Mouse (Mus musculus): ENCODE measurements around the gene Ghdc. TPM values are rescaled to one million over a fixed set of nuclear protein-coding genes. Genes with fewer than 3 reads are reported as not detected.

Ghdc gene
- polyA plus RNA-seq, 1 experiment: 9.3 TPM

DNA sequence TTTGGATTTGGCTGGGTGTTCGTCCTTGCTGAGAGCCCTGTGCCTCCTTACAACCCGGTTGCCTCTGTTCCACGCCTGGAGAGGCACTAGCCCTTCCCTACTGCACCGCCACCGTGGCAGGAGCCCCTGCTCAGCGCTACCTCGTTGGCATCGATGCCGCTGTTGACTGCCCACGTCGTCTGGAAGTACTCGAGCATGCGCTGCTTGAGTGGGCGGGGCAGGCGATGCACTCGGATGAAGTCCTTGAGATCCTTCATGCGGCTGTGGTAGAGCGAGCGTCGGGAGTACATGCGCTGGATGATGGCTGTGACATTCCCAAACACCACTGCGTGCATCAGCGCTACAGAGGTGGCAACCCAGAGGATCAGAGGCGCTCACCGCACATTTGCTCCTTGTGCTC lies 21.3 kb downstream of the Ghdc start:
- peak in 1 of 2 experiments; percentile 71 for DNase-seq (ENCODE audit: extremely low spot score in 1 of 2, low spot score in 1 of 2)

DNA sequence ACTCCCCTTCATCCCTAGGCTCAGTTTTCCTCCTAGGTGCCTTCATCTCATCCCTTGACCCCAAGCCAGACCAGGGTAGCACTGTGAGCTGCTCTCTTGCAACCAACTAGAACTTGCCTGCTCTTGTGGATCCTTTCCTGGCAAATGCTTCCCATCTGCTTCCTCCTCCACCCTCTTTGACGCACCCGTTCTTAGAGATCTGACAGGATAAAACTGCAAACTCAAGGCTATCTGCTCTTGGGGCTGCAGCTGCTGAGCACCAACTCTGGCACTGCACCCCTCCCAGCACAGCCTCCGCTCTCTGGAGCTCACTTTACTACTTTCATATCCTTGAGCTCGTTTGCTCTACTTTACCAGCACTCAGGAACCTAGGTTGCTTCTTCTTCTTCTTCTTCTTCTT lies 22.1 kb downstream of the Ghdc start:
- DNase-seq (ENCODE audit: extremely low spot score in 1 of 2, low spot score in 1 of 2): peak in 1 of 2 experiments; percentile 65

DNA sequence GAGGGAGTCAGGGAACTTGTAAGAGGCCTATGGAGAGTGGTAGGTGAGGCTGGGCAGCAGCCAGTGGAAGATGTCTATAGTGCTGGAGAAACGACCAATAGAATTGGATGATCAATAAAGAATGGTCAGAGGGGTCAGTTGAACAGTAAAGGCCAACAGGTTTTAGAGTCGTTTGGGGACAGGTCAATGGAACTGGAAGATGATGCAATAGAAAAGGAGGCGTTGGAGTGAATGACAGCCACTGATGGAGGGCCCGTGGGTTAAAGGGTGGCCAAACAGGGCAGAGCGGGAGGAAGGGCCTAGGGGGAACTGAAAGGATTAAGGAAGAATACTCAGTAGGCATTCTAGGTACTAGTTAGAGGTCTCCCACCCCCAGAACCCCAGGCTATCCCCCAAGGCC lies 23.6 kb downstream of the Ghdc start:
- no peak for DNase-seq (ENCODE audit: extremely low spot score in 1 of 2, low spot score in 1 of 2)

DNA sequence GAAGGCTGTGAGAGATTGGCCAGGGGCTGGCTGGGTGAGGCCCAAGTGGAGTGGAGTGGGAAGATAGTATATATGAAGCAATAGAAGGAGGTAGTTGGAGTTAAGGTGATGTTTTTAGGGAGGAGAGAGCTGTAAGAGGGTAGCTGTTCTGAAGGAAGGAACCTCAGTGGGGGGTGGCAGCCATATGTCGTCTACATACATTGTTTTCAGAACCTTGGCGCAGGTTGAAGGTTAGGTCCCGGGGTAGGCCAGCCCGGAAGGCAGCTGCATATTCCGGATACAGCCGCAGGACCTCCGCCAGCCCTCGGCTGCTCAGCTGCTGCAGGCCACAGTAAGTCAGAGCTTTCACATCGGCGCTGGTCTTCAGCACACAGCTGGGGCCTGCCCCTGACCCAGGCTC lies 24.2 kb downstream of the Ghdc start:
- no peak for DNase-seq (ENCODE audit: extremely low spot score in 1 of 2, low spot score in 1 of 2)

DNA sequence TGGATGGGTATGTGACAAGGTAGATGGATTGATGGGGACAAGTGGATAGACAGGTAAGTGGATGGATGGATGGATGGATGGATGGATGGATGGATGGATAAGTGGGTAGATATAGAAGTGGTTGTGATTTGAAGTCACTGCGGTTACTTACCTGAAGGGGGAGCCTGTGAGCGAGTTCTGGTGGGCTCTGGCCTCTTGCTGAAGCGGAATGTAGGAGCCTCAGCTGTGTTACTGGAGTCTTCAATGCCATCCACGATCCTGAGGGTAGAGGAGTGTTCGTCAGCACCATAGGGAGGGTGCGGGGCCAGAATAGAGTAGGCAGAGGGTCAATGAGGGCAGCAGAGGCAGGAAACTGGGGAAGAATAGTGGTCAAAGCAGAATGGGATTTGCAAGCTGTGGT lies 25.7 kb downstream of the Ghdc start:
- peak in 1 of 2 experiments; percentile 76 for DNase-seq (ENCODE audit: extremely low spot score in 1 of 2, low spot score in 1 of 2)

DNA sequence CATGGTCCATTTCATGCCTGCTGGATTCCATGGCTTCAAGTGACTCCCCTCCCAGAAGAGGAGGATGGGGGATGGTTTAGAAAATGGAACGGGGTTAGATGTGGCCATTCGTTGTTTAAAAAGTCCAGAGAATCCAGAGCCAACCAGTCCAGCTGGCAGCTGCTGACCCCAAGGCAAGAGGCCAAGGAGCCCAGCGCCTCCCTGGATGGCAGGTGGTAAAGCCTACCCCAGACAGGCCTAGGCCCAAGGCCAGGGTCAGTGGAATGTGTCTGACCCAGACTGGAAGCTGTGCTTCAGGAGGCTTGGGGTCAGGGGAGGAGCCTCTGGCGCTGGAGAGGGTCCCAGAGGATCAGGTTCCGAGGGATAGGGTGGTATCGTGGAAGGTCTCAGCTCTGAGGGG lies 29.4 kb downstream of the Ghdc start:
- no peak for DNase-seq (ENCODE audit: extremely low spot score in 1 of 2, low spot score in 1 of 2)

DNA sequence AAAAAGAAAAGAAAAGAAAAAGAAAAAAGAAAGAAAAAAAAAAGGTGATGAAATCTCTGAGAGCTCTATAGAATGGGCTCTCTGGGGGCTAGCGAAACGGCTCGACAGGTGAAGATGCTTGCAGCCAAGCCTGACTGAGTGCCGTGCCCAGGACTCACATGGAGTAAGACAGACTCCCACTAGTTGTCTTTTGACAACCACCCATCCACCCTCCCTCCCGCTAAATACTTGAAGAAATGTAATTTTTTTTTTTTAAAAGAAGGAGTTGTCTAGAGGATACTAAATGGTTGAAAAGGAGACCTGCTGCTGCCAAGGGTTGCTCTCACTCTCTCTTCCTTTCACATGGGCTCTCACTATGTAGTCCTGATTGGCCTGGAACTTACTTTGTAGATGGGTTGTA lies 32.0 kb downstream of the Ghdc start:
- no peak for DNase-seq (ENCODE audit: extremely low spot score in 1 of 2, low spot score in 1 of 2)

DNA sequence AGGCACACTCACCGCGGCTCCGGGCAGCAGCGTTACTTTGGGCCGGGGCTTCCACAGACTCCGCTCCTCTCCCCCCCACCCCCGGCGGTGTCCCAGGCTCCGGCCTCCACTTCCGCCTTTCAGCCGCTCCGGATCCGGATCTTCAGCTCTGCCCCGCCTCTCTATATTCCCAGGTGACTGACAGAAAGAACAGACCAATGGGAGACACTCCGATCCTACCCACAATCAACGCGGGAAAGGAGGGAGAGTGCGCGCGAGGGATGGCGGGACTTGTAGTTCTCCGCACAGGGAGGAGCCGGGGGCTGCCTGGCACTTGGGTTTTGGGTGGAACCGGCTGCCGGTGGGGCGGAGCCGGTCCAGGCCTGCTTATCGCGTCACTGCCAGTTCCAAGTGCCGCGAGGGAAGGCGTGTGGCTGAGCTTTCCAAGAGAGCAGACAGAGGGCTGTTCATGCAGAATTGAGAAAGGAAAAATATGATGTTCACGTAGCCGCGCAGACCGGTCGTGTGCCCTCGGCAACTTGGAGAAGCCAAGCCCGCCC lies 32.6 kb downstream of the Ghdc start, which contains the start of gene Rab5c:
TSS of gene Rab5c (minus strand) at position 150 of the 539 bp plus-strand sequence.
- DNase-seq (ENCODE audit: extremely low spot score in 1 of 2, low spot score in 1 of 2): peak; percentile 99

DNA sequence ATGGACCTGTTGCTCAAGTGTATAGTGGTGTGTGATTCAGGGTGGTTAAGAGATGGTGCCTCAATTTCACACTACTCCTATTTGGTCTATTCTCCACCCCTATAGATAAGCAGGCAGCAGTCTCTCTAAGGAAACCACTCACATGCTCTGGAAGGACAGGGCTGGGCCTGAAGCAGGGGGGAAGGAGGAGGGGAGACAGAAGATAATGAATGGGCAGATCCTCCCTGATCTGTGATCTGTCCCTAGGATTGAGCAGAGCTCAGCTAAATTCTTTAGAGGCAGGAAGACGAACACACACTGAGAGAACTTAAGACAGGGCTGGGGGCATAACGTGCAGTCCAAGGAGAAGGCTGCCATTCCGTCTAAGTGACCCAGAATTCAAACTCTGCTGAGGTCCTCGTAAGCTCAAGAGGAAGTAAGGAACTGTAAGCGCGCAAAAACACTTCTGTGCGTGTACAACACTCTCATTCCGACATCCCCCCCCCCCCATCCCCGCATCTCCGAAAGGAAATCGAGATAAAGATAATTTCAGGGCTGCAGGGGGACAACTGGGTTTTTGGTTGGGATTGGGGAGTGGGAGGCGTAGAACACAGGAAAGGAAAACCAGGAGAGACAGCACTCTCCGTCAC lies 33.5 kb downstream of the Ghdc start:
- no peak for DNase-seq (ENCODE audit: extremely low spot score in 1 of 2, low spot score in 1 of 2)

DNA sequence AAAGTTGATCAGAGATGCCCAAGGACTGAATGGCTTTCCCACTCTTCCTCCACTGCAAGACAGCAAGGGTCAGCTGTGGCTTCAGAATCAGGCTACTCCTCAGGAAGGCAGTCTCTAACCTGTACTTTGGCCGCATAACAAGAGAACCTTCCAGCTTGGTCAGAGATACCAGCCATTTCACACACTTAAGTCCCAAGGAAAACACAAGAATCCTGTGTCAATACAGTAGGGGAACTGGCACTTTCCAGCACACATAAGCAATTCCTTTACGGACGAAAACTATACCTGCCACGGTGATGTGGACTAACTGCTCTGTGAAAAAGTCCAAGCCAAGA lies 34.0 kb downstream of the Ghdc start:
- no peak for DNase-seq (ENCODE audit: extremely low spot score in 1 of 2, low spot score in 1 of 2)

DNA sequence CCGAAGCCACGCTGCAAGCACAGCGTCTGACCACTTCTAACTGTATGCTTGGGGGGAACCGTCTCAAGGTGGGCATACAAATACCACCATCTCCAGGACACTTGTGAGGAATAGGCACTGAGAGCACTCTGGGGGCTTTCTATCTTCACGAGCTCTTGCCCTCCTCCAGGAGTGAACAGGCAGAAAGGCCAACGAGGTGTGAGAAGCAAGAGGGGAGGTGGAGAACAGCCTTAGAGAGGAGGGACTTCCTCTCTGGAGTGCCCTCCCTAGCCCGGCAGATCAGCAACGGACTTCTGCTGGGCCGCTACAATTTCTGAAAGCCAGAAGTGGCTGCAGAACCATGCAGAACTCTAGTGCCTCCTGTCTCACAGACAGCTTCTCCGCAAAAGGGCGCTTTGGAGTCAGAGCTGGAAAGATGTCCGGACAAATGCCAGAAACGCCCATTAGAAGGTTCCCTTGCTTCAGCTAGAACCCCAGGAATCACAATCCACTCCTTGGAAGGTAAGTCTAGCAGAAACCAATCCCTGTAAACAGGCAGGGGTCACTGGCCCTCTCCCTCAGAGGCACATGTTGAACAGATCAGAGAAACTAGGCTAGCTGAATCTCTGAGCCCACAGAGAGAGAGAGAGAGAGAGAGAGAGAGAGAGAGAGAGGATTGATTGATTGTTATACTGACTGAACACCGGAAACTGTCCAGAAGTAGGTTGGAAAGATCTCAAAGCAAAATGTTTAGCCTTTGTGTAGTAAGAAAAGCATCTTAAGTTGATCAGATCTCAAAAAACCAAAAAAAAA lies 34.6 kb downstream of the Ghdc start:
- DNase-seq (ENCODE audit: extremely low spot score in 1 of 2, low spot score in 1 of 2): no peak

DNA sequence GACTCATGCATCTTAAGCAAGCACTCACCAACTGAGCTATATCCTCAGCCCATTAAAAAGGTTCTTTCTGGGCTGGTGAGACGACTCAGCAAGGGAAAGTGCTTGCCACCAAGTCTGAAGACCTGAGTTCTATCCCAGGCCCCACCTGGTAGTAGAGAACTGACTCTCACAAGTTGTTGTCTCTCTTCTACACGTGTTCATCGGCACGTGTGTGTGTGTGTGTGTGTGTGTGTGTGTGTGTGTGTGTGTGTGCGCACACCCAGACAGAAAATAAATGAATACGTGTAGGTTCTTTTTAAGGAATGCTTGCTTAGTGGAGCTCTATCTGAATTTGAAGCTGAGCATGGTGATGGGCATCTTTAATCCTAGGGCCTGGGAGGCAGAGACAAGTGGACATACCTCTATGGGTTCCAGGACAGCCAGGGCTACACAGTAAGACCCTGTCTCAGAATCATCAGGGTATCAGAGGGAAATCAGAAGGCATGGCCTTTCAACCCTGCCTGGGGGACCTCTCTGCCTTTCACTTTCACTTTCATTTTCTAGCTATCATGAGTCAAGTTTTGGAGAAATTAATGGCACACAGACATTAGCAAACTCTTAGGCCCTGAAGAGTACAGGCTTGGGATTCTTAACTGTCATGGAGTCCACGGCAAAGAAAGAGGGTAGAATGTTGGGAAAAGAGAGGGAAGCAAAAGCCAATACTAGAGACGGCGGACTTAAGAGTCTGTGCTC lies 35.5 kb downstream of the Ghdc start:
- DNase-seq (ENCODE audit: extremely low spot score in 1 of 2, low spot score in 1 of 2): no peak

DNA sequence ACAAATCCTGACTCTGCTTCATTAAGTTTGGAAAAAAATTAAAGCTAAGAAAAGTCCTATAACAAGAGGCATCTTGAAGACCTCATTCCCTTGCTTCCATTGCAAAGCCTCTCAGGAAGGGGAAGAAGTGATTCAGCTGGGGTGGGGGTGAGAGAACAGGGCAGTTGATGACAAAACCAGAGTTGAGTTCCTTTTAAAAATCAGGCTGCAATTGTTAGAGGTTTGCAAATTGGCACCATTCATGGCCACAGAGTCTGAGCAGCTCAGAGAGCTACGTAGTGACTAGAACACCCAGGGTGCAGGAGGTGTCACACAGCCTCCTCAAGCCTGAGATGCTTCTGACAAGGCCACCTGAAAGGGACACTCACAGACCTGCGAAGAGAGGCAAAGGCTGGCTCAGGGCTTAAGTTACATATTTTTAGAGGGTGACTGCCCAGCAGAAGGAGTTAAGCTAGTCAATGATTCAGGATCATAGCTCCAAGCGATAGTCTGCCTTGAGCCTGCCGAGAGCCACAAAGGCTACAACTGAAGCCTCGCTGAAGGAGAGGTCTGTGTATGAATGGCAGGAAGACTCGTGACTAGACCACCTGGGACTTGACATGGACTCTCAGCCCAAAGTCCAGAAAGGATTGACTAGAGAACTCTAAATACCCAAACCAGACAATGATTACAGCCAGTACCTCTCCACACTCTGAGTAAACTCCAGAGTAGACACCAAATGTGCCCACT lies 40.1 kb downstream of the Ghdc start:
- DNase-seq (ENCODE audit: extremely low spot score in 1 of 2, low spot score in 1 of 2): no peak

DNA sequence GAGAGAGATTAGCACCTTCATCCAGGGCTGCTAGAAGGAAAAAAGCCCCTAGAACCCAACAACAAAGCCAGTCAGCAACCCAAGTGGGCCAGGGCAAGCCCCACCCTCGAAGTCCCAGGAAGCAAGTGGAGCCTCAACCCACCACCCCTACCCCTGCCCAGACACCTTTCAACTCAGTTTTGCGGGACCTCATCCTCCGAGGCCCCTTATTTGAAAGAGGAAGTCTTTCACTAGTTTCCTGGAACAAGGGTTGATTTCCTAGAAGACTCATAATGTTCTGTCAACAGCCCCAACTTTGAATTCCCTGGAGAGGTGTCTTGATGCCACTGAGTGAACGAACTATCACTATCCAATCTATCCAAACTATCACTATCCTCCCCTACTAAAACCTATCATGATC lies 40.8 kb downstream of the Ghdc start:
- no peak for DNase-seq (ENCODE audit: extremely low spot score in 1 of 2, low spot score in 1 of 2)

DNA sequence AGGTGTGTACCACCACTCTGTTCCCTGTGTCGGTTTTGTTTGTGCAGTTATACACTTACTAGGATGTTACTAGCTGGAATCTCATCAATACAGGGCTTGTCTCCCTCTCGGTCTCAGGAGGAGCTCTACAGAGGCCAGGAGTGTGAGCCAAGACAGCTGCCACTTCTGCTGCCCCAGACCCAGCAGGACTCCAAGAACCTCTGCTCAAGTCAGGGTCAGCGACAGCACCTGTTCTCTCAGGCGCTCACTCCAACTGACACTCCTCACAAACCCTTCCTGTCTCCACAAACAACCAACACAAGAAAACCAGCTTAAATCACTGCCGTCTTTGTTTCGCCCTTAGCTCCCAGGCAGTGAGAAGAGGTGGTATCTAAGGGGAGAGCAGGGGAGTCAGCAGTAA lies 42.2 kb downstream of the Ghdc start:
- DNase-seq (ENCODE audit: extremely low spot score in 1 of 2, low spot score in 1 of 2): no peak

DNA sequence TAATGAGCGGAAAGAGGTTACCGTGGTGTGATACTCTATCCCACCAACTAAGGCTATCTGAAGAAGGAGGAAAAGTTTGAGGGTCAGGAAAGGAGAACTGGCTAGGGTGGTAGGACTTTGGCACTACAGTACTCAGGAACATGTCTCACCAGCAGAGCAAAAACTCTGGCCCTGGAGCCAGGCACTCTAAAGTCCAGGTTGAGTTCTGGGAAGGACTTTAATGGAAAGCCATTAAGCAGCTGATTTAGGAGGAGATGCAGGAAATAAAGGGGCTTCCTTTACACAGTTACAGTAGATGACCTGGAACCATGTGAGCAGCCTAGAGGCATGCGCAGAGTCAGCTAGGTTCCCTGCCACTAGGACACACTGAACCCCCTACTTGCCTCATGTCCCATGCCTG lies 43.6 kb downstream of the Ghdc start:
- DNase-seq (ENCODE audit: extremely low spot score in 1 of 2, low spot score in 1 of 2): no peak

DNA sequence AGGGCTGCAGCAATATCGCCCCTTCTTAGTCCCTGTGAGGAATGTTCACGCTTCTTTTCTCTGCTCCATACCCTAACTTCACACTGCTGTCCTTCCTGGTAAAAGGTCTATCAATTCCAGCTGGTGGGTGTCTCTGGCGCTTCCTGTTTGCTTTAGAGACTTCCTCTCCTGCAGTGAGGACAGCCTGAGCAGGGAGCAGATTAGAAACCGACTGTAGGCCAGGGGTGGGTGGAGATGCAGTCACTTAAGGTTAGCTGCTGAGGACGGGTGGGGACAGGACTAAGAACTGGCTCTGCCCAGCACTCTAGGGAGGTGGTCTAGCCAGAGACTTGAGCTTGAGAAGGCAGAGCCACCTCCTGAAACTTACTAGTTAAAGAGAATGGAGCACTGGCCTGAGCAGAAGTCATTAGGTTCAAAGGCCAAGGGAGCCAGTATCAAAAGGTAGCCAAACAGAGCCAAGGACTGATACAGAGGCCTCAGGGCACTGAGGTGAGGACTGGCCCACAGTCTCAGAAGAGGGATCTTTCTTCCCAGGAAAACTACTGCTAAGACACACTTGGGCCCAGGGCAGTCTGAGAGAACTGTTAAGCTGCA lies 45.7 kb downstream of the Ghdc start:
- no peak for DNase-seq (ENCODE audit: extremely low spot score in 1 of 2, low spot score in 1 of 2)

DNA sequence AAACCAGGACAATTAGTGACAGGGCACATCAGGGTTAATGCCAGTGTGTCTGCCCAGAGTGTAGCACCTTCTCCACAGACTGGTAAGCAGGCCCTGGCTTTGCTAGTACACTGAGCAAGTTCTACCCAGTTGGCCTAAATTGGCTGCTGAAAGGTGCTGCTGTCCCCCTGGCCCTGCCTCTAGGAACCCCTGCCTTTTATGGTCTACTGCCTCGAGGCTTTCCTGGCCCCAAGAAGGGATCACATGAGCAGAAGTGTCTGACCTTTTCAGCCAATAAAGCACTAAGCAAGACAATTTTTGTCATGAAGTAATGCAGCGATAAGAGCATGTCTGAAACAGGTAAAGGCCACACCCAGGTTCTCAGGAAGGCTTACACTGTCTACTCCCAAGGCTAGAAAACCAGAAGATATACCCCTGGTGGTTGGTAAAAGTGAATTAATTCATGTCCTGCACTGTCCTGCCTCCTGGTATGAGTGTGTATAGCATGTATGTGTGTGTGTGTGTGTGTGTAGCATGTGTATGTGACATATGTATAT lies 48.2 kb downstream of the Ghdc start:
- DNase-seq (ENCODE audit: extremely low spot score in 1 of 2, low spot score in 1 of 2): no peak

DNA sequence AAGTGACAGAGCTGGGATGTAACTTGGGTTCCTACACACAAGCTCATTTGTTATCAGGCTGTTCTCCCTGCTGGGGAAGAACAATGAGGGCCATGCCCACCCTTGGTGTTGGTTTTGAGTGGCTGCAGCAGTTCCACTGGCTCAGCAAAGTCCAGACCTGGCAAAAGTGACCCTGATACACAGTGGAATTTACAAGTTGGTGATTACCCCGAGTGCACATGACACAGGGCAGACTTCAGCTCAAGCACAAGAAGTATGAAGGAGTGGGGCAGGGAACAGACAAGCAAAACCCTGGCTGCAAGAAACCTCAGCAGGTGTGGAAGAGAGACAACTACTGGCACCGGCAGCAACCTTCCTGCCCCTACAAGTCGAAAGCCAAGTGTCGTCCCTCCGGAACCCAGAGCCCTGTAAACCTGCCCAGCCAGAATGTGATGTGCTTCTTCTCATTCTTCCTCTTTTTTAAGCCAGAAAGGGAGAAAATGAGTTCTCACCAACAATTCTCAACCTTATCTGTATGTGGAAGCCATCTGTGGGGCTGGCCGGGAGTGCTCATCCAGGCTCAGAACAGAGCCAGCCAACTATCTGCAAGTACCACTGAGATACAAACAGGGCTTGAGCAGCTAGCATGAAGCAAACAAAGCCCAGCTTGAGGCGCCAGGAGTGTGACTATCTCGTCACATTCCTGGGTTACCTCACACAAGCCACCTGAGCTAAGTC lies 48.8 kb downstream of the Ghdc start:
- no peak for DNase-seq (ENCODE audit: extremely low spot score in 1 of 2, low spot score in 1 of 2)

DNA sequence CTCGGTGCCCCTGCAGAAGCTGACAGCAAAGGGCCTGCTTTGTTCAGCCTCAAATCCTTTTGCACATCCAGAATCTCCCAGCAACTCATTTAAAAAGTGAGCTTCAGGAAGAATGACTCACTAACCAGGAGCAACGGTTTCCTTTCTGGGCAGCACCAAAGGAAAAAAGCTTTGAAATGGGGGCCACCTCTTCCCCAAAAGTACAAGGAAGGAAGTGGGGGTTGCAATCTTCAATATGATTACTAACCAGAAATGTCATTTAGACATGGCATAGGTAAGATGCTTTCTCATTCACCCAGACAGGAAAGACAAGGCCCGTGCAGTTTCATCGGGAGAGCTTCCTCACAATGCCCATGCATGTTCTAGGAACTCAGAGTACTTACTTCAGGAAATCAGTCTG lies 49.5 kb downstream of the Ghdc start:
- DNase-seq (ENCODE audit: extremely low spot score in 1 of 2, low spot score in 1 of 2): peak in 1 of 2 experiments; percentile 53

Data from frontal cortex, adult 2 months (tissue).